Mouse (Mus musculus) embryonic fibroblast, embryonic 13.5 days (primary cell): Measurements from ENCODE around the gene Chchd6.

ENCODE experiments used
- CTCF ChIP-seq: IDR thresholded peaks from 2 replicates; pipeline ENCODE4 v1.5.1; 2011; ENCODE audit warnings: mild to moderate bottlenecking, control low read depth, low read length, moderate library complexity, borderline replicate concordance; ENCODE audit not compliant: insufficient read depth
- POLR2A ChIP-seq: IDR thresholded peaks from 2 replicates; pipeline ENCODE4 v1.6.1; 2011; ENCODE audit warnings: low read depth, mild to moderate bottlenecking, control low read depth, low read length, moderate library complexity

DNA sequence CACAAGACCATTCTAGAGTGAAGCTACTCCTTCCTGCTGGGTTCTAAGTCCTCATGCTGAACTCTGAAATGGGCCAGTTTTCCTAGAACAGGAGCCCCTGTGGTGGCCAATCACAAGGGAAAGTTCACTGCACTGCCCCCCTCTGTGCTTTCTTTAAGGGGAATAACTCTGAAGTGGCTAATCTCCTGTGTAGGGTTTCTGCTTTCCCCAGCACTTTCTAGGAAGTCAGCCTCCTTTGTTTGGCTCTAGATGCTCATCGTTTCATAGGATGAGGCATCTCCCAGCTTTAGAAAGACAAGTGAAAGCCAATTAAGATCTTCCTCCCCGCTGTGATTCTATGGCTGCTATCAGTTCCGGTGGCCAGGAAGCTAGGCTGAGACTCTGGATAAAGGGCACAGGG, 214.7 kb downstream of the Chchd6 start:
- TF ChIP-seq CTCF (no peak), POLR2A (no peak)
